Mouse (Mus musculus): ENCODE data around the gene Atp6v0e2. TPM values are rescaled to one million over a fixed set of nuclear protein-coding genes. Genes with fewer than 3 reads are reported as not detected.
"Not testable (repeated sequence)": the region's sequence is repeated elsewhere in the genome, so short reads cannot be mapped to it uniquely, and the experiment has no call there.

The Atp6v0e2 gene
- 10 to 100 TPM; 38.5 to 46.1 TPM for total RNA-seq (2021)
- long read RNA-seq, experiment 1, transcript Atp6v0e2-201 (4 exons, 1,789 nt) = major isoform, 53 of 59 reads
- long read RNA-seq, experiment 1, partial matches to known transcripts = 0 of 59 reads
- long read RNA-seq, experiment 1, other reads (novel, unspliced or antisense) = 4 of 59 reads
- long read RNA-seq, experiment 2, transcript Atp6v0e2-201 (4 exons, 1,789 nt) = major isoform, 57 of 64 reads
- long read RNA-seq, experiment 2, partial matches to known transcripts = 4 of 64 reads
- long read RNA-seq, experiment 2, other reads (novel, unspliced or antisense) = 2 of 64 reads

DNA sequence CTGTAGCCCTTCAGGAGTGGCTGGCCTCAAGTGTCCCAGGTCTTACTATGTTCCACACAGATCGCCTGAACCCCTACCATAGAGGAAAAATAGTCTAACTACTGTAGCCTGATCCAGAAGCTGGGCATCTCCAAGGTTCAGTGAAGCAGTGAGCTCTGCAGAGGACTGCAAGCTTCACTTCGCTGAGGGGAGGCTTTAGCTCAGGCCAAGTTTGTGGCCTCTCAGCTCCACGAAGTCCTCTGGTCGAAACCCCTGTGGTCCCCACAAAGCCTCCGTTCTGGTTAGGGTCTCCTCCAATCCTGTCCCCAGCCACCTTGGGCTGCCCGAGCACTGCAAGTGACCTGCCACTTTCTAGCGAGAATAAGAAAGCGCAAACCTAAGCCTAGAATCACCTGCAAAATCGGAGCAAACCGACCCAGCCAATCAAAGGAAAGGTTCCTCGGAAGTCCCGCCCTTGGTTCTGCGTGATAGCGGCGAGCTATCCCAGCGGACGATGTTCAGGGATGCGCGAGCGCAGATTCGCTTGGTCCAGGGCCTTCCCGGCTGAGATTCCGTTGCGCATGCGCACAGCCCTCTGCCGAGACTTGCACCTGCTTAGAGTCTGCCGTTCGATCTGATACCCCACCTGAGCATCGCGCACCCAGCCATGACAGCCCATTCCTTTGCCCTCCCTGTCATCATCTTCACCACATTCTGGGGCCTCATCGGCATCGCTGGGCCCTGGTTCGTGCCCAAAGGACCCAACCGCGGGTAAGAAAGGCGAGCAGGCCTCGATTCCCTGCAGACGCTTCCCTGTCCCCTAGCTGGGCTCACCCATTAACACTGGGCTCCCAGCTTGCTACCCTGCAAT, at the start of gene Atp6v0e2:
Gene Atp6v0e2, plus strand, starts transcription at position 511 of the 850 bp plus-strand sequence.
- peak; percentile 87 for DNase-seq (ENCODE audit: low spot score)

DNA sequence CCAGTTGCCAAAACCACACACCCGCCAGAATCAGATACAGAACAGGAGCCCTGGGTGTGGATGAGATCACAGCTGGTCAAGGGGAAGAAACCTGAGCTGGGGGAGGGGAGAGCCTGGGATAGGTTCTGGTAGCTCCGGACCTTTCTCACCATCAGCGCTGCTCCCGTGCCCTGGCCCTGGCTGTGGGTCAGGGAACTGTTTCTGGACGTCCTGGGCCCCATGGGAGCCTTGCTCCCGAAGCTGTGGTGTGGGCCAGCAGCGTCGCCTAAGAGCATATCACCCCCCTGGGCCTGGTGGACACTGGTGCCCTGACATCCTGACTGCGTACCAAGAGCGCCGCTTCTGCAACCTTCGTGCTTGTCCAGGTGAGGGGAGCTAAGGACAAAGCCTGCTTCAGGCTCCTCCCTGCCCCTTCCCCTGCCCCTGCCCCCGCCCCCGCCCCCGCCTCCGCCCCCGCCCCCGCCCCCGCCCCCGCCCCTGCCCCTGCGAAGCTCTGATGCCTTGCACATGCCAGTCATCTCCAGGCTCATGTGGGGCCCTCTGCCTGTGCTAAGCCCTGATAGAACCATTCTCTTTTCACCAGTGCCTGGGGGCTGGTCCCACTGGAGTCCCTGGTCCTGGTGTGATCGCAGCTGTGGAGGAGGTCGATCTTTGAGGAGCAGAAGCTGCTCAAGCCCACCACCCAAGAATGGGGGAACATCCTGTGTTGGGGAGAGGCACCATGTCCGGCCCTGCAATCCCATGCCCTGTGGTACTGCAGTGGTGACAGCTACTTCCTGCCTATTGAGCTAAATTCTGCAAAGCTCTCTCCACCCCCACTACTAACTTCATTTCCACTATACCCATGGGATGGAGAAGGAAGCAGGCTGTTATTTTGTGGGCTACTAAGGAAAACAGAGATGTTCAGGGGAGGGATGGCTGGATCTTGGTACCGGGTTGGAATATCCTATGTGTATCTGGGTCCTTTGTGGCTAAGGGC, 49.4 kb upstream of the Atp6v0e2 start:
- DNase-seq (ENCODE audit: low spot score) = peak; percentile 82

DNA sequence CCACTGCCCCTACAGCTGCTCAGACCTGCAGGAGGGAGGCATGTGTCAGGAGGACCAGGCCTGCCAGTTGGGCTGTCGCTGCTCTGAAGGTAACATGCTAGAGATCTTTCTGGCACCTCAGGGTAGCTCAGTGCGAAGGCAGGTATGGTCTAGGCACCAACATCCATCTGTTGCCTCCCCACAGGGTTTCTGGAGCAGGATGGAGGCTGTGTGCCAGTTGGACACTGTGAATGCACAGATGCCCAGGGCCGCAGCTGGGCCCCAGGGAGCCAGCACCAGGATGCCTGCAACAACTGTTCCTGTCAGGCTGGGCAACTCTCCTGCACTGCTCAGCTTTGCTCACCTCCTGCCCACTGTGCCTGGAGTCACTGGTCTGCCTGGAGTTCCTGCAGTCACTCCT, 47.7 kb upstream of the Atp6v0e2 start:
- DNase-seq (ENCODE audit: low spot score) = no peak

DNA sequence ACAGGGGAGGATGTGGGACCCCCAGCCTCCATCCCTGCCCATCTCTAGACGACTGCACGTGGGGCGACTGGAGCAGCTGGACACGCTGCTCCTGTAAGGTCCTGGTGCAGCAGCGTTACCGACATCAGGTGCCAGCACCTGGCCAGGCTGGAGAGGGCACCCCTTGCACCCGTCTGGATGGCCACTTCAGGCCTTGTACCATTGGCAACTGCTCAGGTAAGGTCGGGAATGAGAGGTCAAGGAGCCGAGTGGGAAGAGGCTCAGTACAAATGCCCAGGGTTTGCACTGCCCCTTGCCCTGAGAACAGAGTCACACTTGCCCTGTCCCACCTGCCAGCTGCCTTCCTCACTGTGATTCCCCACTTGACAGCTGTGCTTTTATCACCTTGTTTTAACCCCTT, 46.1 kb upstream of the Atp6v0e2 start:
- no peak for DNase-seq (ENCODE audit: low spot score)

DNA sequence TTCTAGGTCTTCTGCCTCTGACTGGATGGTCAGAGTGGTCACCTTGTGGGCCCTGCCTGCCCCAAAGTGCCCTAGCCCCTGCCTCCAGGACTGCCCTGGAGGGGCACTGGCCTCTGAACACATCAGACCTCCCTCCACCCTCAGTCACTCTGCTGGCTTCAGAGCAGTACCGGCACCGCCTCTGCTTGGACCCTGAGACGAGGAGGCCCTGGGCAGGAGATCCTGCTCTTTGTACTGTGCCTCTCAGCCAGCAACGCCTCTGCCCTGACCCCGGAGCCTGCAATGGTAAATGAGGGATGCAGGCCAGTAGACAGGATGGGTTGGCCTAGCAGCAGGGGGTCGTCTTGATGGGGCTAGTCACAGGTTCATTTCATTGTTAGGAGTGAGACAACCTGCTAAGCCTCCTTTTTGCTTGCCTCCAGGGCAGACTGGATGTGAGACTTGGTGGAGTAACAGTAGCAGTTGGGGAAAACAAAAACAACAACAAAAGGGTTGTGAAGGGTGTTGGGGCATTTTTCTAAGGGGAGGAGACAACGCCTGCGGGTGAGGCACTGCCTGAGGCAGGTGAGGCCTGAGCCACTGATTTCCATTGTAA, 44.2 kb upstream of the Atp6v0e2 start:
- no peak for DNase-seq (ENCODE audit: low spot score)

DNA sequence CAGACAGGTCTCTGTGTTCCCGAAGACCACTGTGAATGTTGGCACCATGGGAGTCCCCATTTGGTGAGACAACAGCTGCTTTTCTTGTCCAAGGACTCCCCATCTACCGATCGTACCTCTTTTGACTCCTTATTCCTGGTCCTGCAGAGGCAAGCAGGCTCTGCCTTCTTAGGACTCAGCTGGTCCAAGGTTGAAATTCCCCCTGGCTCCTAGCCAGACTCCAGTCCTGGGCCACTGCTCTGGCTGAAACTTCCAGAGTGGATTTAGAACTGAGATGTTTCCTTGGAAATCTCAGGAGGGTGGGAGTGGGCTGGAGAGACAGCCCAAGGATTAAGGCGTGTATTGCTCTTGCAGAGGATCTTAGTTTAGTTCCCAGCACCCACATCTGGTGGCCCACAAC, 39.9 kb upstream of the Atp6v0e2 start:
- no peak for DNase-seq (ENCODE audit: low spot score)

DNA sequence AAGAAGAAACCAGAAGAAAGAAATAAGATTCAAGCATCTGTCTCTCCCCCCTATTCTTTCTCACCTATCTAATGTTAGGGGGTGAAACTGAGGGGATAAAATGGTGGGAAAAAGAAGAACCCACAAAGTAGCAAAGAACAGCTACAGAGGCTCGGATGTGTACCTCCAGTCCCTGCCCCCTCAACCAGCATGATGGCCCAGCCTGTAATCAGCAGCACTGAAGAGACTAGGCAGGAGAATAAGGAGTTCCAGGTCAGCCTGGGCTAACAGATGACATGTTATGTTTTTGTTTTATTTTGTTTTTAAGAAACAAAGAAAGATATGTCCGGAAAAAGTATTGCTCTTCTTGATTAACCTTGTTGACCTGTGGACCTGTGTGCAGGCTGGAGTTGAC, 33.6 kb upstream of the Atp6v0e2 start:
- DNase-seq (ENCODE audit: low spot score) = no peak

DNA sequence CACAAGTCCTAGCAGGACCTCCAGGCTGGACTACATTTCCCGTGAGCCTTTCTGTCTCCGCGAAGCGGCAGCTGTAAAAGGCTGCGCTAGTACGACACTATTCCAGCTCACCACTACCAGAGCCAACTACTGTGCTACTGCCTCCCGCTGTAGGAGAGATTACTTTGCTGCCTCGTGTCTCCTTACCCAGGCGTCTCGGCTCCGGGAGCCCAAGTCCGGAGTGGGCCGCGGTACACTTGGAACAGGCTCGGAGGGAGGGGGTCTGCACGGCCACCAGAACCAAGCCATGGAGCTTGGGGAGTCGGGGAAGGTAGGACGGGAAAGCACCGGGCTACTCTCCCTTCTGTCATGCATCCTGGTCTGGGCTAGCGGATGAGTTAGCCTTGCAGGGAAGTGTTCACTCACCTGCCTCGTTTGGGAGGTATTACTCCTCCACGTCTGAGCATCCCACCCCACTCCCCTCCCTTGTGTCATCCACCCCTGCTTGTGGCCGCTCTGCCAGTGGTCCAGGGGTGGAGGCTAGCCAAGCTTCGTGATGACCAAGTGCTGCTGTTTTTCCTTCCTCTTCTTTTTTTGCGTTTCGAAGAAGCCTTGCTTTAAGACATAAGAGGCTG, 33.1 kb upstream of the Atp6v0e2 start:
- DNase-seq (ENCODE audit: low spot score) = peak; percentile 88

DNA sequence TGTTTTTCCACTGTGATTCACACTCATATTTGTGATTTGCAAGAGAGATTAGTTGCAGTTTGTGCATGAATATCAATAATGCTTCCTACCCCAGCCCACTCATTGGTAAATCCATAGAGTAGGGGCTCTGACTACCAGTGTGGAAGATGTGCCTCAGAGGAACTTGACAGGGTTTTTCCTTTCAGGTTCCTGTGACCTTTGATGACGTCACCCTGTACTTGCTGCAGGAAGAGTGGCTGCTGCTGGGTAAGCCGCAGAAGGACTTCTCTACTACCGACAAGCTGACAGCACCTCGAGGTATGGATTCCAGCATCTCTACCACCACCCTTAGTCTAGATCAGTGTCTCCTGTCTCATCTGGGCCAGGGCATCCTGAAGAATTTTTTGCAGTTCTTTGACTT, 29.3 kb upstream of the Atp6v0e2 start:
- no peak for DNase-seq (ENCODE audit: low spot score)

DNA sequence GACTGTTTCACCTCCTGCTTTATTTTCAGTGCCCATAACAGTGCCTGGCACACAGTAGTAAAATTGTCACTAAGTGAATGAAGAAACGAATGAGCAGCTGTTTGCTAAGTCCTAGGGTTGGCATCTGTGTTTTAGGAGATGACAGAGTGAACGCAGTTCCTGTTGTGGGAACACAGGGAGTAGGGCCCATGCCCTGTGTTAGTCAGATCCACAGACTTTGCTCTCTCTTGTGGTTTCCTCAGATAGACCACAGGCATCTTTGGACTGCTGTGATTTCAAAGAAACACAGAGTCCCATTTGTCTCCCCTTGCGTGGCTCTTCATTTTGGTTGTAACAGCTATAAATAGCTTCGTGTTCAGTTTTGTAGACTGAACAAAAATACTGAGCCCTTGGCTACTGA, 27.0 kb upstream of the Atp6v0e2 start:
- no peak for DNase-seq (ENCODE audit: low spot score)

DNA sequence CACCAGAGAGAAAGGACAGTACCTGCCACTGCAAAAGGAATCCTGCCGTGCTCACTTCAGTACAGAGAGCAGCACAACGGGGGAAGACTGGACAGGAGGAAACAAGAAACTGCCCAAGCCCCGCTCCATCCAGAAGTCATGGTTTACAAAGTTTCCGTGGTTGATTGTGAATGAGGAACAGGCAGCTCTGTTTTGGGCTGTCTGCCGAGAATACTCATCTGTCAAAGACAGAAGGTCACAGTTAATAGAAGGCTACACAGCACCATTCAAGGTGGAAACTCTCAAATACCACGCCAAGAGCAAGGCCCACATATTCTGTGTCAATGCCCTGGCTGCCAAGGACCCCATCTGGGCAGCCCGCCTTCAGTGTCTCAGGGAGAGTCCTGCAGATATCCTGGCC, 25.6 kb upstream of the Atp6v0e2 start:
- DNase-seq (ENCODE audit: low spot score) = no peak

DNA sequence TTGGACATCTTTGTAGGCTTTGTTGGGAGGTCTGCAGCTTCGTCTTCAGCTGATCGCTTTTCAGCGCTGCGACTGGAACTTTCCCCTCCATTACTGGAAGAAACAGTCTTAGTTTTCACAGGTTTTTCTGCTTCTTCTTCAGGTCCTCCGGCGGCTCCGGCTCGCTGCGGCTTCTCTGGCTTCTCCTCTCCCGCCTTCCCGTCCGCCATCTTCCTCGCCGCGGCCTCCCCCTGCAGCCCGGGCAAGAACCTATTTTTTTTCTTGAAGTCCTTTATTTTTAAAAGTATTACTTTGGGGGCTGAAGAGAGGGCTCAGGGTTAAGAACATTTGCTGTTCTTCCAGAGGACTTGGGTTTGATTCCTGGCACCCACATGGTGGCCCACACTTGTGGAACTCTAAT, 12.5 kb upstream of the Atp6v0e2 start:
- not testable (repeated sequence) for DNase-seq (ENCODE audit: low spot score)

DNA sequence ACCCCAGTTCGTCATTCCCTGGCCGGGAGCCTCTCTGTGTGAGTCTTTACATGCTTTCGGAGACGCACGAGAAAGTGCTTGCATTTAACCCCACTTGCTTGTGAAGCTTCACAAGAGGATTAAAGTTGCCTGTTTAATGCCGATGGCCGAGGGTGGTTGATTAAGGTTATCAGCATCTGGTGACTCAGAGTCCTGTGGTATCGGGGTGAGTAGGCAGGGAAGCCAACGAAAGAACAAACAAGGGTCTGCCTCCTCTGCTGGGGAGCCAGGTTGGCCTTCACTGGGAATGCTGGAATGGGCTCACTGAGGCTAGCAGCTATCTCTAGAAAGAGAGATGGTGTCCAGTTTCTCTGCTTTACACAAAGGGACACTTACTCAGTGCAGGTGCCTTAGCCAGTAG, 9.5 kb upstream of the Atp6v0e2 start:
- no peak for DNase-seq (ENCODE audit: low spot score)

DNA sequence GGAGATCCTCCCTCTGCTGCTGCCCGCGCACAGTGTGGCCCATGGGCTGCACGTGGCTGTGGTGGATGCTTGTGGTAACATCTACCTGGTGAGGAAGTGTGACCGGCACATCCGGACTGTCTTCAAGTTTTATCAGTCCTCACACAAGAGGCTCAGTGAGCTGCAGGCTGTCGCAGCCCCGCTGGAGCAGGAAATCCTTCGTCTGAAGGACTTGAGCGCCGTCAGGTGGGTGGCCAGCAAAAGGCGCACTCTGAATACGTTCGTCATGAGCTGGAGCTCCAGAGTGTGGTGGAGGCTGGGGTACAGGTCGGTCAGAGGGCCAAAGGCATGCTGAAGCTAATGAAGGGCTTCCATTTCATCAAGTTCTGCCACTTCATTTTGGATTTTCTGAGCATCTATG, 8.2 kb upstream of the Atp6v0e2 start:
- no peak for DNase-seq (ENCODE audit: low spot score)

DNA sequence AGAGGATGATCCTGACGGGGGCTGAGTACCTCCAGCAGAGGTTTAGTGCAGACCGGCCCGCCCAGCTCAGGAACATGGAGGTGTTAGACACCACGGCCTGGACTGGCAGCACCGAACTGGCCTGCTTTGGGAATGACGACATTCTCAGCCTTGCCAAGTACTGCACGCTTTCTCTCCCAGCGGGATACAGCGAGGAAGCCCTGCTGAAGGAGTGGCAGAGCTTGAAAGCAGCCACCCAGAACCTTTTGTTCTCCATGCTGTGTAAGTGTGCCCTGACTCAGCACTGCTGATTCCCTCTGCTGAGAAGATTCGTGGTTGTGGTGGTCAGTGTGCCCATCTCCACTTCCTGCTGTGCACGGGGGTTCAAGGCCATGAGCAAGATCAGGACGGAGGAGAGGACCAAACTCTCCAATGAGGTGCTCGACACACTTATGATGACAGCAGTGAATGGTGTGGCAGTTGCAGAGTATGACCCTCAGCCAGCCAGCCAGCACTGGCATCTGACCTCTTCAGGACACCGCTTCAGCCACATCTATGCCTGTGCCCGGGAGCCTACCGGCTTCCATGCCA, 7.5 kb upstream of the Atp6v0e2 start:
- DNase-seq (ENCODE audit: low spot score) = no peak

DNA sequence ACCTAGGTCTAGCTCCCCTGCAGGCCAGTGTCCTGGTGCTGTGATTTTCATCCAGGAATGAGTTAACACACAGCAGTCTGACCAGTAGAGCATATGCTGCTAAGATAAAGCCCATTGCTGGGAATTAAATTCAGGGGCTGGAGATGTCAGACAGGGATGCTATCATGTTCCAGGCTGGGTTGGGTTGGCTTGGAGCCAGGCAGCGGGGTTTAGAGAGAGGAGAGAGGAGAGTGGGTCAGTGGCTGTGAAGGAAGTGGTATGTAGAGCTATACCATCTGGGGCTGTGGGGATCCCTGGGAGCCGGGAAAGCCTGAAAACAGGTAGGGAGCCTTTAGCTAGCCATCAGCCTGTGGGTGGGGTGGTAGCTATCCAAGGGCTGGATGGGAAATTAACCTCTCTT, 6.6 kb upstream of the Atp6v0e2 start:
- DNase-seq (ENCODE audit: low spot score) = no peak

DNA sequence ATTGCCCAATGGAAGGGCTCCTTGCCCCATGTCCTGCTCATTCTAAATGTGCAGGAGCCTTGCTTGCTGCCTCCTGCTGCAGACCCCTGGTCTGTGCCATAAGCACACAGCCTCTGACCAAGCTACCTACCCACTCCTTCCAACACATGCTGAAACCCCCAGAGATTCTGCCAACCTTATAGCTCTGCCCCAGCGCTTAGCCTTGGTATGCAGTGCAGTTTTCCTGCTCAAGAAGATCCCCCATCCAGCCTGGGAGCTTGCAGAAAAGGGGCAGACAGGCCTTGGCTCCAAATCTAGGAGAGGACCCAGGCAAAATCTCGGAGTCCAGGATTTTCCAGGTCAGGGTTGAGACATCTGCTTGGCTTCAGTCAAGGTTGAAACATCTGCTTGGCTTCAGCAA, 3.9 kb upstream of the Atp6v0e2 start:
- no peak for DNase-seq (ENCODE audit: low spot score)

DNA sequence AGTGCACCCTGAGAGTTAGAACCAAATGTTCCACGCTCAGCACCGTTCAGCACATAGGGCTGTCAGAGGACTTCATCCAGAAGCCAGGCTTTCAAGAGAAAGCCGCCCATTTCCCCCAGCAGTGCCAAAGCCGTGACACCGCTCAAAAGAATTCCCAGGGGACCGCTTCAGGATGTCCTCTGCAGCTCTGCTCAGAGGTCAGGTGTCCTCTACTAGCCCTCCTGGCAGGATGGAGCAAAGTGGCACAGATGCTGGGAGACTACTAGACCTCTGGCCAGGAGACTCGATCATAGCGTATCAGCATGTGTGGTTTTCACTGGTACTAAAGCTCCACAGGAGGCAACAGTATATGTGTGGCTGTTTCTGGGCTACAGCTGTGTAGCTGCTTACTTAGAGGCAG, 2.5 kb upstream of the Atp6v0e2 start:
- DNase-seq (ENCODE audit: low spot score) = no peak

DNA sequence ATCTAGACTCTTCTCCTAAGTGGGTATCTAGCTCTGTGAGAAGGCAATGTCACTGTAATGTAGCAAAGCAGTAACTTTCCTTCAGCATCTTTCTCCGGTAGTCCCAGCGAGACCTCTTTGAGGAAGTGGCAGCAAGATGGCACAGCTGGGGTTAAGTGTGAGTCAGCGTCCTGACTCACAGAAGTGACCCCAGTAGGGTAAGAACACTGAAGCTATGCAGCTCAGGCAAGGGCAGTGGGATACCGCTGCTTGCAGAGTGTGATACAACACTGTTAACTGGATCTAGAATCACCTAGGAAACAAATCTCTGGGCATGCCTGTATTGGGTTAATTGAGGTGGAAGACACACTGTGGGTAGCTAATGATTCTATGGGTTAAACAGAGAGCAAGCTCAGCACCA, 1.3 kb upstream of the Atp6v0e2 start:
- no peak for DNase-seq (ENCODE audit: low spot score)

Measured in gastrocnemius, adult 18-20 months (tissue).